Mouse (Mus musculus) frontal cortex, postnatal 10 days (tissue): ENCODE results near the gene Tex2.
"Not testable (repeated sequence)": the region's sequence is repeated elsewhere in the genome, so short reads cannot be mapped to it uniquely, and the experiment has no call there.

ENCODE experiments used
- DNase-seq, 2 experiments: peaks; one replicate each; pipeline ENCODE4 v3.0.0; 2022; ENCODE audit warnings: low spot score in 2 of 2, mixed read lengths in 1 of 2

The Tex2 gene

DNA sequence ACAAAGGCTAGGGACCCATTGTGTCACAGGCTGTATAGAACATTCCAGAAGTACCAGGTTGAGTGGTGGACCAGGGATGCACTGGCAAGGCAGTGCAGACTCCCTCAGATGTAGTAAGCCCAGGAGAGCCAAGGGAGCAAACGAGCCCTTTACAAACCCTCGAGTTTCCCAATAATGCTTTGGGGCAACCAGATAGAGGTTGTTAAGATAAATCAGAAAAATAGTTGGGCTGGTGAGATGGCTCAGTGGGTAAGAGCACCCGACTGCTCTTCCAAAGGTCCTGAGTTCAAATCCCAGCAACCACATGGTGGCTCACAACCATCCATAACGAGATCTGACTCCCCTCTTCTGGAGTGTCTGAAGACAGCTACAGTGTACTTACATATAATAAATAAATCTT is 5.5 kb upstream of the Tex2 start:
- not testable (repeated sequence) for DNase-seq

DNA sequence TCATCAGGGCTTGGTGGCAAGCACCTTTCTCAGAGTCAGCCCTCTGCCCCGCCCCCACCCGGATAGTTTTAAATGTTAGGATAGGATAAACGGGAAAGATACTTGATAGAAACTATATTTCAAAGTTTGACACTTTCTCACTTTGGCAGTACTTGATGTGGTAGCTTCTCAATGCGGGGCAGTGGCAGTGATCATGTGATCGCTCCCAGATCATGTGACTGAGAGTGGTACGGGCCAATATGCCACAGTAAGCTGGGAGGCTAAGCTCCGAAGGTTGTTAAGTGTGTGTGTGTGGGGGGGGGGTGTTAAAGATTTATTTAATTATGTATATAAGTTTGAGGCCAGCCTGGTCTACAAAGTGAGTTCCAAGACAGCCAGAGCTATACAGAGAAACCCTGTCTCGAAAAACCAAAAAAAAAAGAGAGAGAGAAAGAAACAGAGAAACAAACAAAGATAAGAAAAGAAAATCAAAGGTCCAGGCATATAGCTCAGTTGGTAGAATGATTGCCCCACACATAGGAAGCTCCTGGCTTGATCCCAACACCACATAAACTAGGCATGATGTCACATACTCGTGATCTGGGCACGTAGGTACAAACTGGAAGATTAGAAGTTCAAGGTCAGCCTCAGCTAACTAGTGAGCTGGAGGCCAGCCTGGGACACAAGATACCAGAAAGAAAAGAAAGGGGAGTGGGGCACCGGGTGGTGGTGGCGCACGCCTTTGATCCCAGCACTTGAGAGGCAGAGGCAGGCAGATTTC is 4.8 kb upstream of the Tex2 start:
- DNase-seq: no peak

DNA sequence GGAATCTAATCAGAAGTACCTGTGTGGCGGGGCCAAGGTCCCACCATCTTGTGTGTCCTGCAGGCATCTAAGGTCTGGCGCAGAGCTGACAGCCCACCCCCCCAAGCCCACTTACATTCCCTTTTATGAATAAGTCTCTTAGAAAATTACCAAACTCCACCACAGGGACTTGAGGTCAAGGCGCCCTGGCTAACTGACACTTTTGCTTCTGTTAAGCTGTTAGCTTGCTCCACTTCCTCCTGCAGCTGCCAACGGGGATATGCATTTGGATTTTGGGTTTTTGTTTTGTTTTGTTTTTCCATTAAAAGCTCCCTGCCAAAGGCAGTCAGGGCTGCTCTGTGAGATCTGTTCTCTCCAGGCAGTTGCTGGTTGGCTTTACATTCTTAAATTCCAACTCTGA is 2.3 kb upstream of the Tex2 start:
- DNase-seq: no peak

DNA sequence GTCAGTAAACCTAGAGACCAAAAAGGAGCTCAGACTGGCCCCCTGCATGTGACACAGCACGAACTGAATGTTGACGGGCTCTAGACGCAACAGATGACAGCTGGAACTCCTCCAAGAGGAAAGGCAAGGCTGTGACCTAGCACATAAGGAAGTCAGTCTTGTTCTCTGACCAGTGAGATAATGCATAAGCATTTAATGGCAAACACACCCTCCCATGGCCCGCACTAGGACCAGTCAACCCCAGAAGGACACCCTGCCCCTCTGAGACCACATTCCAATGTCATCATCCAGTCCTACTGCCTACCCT is 1.1 kb upstream of the Tex2 start:
- no peak for DNase-seq

DNA sequence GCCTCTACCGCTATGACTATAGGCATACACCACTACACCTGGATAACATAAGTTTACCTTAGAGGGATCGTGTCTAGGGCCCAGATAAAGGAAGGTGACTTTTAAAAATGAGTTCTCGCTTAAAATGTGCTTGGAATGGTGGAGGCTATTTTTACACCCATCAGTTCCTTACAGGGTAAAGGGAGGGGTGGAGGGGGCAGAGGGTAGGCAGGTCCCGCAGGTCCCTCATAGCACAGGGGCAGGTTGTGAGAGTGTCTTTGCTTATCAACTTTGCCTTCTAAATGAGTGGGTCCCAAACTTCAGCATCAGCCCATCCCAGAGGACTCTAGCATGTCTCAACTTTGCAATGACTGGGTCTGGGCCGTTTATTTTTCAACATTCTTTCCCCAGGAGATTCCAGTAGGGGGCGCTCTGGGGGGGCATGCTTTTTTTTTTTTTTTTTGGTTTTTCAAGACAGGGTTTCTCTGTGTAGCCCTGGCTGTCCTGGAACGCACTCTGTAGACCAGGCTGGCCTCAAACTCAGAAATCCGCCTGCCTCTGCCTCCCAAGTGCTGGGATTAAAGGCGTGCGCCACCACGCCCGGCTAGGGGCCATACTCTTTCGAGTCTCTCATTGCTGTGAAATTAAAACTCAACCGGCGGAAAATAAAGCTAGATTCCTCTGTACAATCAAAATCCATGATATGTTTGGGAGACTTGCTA is 565 bp upstream of the Tex2 start:
- no peak for DNase-seq

DNA sequence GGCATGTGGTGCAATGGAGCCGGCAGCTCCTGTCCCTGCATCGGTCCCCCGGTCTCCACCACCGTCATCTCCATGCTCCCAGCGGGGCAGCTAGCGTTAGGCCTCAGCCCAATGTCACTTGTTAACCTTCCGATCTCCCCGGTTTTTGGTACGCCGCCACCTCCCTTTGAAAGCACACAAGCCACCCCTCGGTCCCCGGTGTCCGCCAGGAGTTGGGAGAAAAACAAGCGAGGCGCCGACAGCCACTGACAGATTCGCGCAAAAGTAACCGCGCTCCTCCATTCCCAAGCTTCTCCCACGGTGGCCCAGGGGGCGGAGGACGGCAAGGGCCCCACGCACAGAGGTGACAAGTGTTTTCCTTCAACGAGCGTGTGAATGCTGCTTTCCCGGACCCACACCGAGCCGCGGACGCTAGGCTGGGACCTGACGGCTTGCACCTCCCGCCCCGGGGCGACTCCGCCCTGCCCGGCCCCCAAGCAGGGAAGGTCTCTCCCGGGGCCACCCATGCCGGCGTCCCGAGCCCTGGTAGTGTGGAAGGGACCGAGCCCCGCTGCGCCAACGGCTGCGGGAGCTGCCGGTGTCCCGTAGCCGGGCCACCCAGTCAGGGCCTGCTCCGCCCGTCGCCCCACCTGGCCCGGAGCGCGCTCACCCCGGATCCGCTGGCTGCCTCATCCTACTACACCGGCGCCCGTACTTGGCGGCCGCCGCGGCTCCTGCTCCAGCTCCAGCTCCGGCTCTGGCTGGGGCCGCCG is 838 bp downstream of the Tex2 start:
- peak; percentile 31 to 45 for DNase-seq

DNA sequence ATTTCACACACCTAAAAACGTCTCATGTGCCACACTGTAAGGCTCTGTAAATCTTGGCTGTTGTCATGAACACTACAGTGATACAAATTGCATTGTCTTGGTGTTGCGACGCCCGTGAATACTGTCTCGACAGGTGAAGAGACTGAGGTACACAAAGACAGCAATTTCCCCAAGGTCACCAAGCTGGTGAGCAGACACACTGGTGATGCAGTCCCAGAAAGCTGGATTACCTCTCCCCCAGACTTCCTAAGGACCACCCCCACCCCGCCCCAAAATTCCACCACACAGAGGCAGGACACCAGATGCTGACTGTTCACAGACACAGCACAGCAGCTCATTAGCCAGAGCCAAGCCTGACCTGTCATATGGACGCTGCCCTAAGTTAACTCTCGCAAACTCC is 3.5 kb downstream of the Tex2 start:
- no peak for DNase-seq

DNA sequence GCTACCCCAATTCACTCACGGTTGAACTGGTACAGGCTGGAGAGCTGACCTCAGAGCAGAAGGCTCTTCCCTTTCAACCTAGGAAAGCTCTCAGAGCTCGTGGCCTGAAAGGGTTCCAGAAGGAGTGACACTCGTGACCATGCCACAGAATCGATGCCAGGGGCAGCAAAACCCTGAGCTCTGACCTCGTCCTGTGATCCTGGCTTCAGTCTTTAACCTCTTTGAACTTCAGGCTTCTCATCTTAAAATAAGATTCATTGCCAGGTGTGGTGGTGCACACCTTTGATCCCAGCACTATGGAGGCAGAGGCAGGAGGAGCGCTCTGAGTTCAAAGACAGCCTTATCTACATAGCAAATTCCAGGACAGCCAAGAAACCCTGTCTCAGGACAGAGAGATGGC is 5.9 kb downstream of the Tex2 start:
- DNase-seq: no peak

DNA sequence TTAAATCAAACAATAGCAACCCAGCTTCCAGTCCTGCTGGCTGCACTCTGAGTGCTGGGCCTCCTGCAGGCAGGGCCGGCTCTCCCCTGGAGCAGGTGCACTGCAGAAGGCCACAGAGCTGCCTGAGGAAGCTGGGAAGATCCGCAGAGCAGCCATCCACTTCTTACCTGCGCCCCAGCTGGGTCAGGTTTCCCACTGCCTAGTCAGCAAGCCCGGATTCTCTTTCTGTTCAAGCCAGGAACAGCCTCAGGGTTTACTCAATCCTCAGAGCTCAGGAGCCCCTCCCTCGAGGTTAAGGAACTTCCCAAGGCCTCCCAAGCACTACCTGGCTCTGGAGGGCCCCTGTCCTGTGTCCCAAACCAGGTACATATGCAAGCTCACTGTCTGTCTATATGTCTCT is 7.2 kb downstream of the Tex2 start:
- DNase-seq: no peak

DNA sequence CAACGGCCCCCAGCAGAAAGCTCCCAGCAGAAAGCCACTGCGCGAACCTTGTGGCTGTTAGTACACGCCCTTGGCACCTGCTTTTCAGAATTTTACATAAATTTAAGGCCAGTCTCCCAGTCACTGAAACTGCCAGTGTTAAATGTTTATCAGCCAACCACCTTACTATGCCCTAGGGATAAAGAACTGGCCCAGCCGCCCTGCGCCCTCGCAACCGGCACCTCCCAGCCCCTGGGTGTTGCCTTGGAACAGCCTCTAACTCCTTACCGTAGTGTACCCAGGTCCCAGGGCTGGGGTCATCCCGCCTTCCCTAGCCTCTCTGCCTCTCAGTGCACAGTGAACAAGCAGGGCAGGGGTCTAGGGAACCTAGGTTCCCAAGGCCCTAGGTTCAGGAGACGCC is 10.0 kb downstream of the Tex2 start:
- DNase-seq: no peak

DNA sequence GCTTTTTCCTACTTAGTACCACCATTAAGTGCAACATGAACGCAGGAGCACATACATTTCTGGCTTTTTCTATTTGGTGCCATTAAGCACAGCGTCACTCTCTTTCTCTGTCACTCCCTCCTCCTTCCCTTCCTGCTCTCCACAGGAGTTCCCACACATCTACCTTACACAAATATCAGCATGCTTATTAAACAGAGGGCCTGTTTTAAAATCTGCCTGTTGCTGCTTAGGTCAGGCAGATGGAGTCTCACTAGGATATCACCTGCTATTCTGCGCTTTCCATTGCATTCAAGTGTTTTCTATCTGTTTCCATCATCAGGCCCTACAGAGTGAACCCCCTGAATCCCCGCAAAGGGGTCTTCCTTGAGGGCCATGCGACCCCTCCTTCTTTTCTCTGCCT is 13.1 kb downstream of the Tex2 start:
- no peak for DNase-seq

DNA sequence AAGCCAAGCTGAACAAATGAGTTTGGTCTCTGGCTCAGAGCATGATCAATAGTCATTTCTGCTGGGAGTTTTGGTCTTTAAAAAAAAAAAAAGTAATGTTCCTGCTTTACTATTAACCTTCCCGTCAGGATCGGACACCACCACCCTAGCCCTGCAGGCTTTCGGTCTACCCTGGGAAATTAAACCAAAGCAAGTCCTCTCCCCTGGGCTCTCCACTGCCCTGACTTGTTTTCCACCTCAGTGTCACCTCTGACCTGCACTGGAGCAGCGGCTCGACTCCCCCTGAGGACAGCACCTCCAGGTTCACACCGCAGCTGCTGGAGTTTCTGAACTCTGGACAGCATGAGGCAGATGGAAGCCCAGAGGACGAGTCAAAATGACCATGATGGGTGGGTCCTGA is 13.9 kb downstream of the Tex2 start:
- no peak for DNase-seq

DNA sequence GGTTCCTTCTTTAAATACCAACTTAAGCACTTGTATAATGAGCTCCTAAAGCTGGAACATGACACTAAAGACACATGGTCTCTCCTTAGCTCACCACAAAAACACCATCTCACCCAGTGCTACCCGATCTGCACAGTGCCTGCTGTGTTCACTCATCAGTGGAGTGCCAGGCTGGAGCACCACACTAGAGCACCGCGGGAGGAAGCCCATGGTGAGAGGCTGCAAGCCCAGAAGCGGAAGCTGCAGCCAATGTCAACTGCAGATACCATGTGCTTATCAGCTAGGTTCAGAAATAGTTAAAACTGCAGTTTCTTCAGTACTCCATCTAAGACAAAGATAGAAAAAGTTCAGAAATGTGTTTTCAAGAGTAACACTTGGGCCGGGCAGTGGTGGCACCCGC is 14.9 kb downstream of the Tex2 start:
- no peak for DNase-seq

DNA sequence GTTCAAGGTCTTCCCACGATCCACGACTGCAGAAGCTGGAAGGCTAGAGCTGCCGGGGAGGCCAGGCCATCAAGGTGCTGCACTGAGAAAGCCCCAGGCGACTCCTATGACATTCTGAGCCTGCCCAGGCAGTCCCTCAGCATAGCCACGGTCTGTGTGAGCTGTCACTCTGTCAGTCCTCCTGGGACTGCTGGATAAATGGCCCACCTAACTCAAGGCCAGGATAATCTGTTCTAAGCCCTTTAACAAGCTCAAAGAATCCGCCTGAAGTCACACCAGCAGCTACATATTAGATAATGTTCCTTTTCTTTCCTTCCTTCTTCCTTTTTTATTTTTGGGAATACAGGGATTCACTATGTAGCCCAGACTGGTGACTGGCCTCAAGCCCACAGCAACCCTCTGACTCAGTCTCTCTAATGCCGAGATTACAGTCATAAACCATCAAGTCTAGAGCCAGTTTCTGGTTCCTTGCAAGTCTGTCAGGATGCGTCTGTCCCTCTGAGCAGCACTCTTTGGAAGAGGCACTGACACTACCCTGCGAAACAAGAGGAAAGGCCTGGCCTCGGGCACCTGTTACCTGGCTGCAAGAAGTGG is 15.4 kb downstream of the Tex2 start:
- DNase-seq: no peak

DNA sequence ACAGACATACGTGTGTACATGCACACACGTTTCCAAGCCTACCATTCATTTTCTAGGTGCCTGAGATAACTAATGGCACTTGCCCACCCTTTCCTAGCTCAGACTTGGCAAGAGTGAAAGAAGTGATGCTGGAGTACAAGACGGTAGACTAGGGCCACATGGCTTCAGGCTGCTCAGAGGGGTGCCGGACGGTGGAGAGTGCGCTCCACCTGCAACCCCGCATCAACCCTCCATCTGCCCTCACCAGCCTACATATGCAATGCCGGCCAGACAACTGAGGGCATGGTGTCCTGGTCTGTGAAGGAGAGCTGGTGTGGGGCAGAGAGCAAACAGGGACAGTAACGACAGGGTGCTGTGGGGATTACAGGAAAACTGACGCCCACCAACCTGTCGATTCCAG is 22.0 kb downstream of the Tex2 start:
- no peak for DNase-seq

DNA sequence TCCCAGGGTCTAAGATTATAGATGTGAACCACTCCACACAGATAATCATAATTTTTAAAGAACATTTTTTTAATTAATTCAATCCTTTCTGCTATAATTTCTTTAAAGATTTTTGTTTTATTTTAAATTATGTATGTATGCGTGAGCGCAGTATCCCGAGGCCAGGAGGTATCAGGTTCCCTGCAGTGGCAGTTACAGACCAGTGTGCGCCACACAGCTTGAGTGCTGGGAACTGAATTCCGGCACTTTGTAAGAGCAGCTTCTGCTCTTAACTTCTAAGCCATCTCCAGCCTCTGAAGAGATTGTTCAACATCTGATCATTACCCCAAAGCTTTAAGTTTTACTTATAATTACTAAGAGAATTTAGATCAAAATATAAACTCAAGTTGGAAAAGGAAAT is 23.1 kb downstream of the Tex2 start:
- DNase-seq: no peak

DNA sequence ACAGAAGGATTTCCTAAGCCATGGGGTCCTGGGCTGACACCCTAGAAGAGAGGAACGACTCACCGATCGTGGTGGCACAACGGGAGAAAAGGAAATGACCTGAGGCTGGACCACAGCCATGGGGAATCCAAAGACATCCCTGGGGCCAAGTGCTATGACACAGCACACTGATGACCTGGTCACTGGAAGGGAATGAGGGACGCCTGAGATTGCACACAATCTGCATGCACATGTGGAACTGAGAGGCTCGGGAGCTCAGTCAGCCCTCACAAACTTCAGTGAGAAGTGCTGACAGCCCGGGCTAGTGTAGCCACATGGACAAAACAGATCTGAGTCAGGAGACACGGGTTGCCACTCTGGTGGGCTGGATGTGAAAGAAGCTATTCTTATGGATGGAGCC is 24.4 kb downstream of the Tex2 start:
- no peak for DNase-seq

DNA sequence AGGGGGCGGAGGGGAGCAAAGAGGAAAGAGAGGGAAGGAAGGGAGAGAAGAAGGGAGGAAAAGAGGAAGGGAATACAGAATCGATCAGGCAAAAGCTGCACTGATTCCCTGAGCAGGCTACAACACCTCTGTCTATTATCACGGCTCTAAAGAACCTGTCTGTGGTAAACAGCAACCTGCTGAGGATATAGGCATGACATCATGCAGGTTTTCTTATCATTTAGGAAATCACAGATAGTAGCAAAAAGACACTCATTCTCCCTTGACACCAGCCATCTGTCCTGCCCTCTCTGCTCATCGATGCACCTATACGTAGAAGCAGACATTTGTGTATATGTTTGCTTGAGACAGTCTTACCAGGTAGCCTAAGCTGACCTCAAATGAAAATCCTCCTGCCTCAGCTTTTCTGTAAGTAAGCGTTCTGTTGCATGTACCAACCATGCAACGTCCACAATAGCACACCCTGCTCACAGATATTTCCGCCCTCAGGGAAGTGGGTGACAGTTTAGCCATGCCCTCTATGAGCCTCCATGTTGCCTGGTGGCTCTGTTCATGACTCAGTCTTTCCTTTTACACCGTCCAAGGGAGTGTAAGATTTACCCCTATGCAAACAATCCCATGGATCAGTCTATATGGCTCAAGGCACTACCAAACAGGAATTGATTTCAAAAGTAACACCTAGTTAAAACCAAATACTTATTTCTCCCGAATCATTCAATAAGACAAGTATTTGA is 25.3 kb downstream of the Tex2 start:
- no peak for DNase-seq

DNA sequence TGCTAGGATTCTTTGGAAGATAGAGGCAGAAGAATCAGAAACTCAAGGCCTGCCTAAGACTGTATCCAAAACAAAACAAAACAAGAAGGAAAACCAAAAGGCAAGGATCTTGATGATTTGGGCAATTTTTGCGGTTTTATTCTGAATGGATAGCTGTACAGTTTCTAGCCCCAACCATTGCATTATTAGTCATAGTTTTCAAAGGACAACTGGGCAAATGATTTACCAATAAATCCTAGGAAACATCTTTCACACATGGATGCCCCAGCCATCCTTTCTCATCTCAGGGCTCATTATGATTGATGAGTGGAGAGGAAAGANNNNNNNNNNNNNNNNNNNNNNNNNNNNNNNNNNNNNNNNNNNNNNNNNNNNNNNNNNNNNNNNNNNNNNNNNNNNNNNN is 29.4 kb downstream of the Tex2 start:
- no peak for DNase-seq

DNA sequence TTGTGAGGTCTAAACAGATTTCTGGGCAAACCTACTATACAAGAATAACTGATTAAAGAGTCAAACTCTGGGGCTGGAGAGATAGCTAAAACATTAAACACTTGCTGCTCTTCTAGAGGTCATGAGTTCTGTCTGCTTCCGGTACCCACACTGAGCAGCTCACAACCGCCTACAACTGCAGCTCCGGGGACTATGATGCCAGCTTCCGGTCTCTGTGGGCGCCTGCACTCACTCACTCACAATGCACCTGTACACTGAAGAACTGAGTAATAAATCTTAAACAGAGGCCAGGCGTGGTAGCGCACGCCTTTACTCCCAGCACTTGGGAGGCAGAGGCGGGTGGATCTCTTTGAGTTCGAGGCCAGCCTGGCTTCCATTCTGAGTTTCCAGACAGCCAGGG is 31.9 kb downstream of the Tex2 start:
- DNase-seq: no peak

DNA sequence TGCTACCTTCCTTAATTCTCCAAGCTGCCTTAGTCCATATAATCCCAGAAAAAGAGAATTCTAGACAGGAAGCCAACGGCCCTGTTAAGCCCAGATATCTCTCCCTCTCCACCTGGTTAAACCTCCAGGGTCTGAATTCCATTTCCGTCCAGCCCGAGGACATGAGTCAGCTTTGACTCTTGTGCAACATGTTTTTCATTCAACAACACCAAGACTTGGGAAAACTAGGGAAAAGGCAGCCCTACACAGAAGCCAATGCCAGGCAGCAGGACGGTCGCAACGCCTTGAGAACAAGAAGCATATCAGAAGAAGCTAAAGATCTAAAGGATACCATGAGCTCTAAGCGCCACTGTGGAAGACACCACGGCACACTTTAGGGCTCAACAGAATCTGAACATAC is 32.8 kb downstream of the Tex2 start:
- no peak for DNase-seq

DNA sequence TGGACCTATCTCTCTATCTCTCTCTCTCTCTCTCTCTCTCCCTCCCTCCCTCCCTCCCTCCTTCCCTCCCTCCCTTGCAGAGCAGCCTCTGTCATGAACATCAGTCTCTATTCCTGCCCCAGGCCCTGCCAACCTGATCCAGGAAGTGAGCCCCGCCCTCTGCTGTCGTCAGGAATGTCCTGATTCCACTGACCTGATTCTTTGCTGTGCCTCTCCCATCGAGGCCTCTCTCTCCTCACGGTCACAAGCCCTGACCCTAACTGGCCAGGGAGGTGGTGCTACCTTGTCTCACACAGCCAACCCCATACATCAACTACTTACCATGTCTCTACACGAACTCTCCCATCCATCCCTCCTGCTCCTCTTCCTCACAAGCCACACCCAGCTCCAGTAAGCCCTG is 33.3 kb downstream of the Tex2 start:
- DNase-seq: no peak
